Mouse (Mus musculus) thymus, adult 18-20 months (tissue): ENCODE results near the gene Oaz3.

Source experiments
- DNase-seq, 2 experiments: peaks; one replicate each; pipeline ENCODE4 v3.0.0; 2022; ENCODE audit warnings: mixed read lengths in 2 of 2

Oaz3 gene

DNA sequence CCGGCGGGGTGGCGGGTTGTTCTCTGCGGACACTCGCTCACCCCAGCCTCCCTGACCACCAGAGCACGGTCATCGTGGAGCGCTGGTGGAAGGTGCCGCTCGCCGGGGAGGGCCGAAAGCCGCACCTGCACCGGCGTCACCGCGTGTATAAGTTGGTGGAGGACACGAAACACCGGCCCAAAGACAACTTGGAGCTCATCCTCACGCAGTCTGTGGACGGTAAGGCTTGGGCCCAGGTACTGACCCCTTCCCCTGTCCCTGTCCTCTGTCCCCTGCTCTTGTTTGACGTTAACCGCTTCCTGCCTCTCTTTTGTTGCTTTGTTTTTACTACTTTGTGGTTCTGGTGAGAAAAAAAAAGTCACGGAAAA is at the start of gene Oaz3:
Oaz3 (minus strand) TSS at position 319 of the 368 bp plus-strand sequence.
- DNase-seq = no peak

DNA sequence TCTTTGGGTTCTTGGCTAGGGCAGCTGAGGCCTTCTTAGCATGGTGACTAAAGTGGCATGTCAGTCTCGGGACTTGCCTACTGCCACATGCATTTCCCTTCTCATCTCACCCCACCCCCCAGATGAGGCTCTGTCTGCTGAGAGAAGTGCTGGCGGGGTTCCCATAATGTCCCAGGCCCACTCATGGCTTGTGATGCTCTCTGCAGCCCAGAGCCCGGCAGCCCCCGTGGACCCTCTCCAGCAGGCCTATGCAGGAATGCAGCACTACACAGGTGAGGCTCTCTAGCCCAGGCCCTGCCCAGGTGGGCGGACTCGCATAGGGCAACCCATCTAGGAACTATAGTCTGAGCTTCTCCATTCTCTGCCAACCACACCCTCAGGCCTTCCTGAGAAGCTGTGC is 43.9 kb upstream of the Oaz3 start:
- DNase-seq = no peak

DNA sequence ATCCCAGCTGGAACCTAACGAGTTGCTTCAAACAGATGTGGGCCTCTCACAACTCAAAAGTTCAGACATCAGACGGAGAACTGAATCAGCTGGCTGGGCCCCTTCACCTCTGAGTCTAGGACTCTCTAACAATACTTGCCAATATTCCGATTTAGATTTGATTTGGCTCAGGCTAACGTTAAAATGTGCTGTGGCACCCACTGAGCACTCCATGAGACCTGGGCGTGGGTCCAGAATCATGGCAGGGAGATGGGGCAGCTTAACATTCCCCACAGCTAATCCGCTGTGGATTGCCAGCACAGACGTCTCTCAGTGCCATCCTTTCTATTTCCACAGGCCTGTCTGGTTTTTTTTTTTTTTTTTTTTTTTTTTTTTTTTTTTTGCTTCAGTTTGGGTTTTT is 42.2 kb upstream of the Oaz3 start:
- no peak for DNase-seq

DNA sequence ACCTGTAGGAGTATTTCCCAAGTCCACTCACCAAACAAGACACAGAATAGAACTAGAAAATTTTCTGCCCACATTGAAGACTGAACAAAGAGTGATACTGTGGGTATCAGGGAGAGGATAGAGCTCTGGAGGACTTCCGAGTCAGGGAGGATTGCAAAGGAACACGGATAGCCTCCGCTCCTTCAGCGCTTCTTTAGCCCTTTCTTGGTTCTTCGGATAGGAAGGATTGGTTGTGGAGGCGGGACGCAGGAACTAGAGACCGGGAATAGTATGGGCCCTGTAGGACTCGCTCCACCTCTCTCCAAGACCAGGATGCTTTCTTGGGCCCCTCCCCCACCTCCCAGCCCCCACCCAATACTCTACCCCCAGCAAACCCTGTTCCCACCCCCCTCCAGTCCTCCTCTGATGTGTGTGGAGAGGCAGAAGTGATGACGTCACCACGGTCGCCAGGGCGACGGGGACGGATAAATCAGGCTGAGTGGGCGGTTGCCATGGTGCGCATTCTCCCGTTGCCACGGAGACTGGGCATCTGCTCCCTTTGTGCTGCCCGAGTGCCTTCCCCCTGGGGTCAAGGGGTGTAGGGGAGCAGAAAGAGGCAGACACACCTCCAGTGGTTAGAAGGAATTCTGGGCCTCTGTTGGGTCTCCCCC is 40.2 kb upstream of the Oaz3 start:
- peak in 1 of 2 experiments; percentile 14 for DNase-seq

DNA sequence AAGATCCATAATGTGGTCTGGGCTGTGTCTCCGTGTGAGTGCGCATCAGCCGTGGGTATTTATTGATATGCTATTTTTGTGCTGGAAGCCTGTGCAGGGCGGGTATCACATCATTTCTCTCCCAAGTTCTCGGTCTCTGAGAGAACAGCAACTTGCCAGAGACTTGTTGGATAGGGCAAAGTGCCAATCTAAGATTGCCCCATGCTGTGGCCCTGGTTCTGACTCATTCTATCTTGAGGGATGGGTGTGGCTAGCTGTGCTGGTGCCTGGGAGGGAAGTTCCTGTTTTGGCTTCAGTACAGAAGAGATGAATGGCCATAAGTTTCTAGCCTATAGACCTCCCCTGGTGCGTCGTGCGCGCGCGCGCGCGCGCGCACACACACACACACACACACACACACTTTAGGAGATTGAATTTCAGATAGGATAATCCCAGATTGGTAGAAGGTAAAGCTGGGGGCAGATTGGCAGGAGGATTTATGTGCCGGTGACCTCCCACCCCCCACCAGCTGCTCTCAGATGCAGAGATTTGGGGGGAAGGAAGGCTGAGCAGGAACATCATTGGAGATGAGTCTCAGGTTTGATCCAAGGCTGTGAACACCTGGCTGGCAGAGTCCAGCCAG is 39.2 kb upstream of the Oaz3 start:
- DNase-seq = no peak

DNA sequence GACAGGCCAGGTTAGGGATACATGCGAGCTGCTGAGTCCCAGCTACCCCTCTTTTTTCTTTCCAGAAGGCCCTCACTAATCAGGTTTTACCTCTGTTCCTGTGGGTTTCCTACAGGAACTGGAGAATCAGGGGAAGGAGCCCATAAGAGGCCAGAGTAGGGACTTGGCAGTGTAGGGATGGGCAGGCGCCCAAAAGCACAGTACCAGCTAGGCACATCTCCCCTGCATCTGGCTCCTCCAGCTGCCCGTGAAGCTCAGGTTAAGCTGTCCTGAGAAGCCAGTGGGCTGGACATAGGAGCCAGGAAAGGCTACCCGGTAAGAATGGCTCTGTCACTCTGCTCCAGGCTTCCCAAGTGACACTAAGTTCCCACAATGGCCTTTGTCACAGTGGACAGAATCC is 37.7 kb upstream of the Oaz3 start:
- DNase-seq = no peak

DNA sequence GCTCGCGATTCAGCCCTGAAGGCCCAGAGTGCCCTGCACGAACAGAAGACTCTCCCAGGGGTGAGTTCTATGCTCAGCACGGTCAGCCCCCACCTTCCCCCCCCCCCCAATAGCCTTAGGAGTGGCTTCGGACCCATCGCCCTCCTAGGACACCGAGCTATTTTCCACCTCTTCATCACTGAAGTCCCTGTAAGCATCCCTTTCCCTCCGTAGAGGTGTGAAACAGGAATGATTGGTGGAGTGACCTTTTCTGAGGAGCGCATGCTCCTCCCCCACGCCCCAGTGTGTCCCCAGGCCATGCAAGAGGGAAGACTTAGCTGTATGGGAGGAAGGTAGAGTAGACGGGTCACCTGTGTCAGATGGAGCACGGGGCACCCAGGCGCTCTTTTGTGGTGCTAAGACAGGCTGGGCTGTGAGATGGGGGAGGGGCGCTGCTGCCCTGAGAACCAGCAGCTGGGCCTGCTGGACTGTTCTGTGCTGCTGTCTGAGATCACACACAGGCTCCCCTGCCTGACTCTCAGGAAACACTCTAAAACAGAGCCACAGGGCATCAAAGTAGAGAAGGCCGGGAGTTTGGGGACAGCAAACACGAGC is 36.7 kb upstream of the Oaz3 start, which contains the start of gene Riiad1:
Riiad1 (minus strand) TSS at position 51 of the 594 bp plus-strand sequence.
- DNase-seq = no peak

DNA sequence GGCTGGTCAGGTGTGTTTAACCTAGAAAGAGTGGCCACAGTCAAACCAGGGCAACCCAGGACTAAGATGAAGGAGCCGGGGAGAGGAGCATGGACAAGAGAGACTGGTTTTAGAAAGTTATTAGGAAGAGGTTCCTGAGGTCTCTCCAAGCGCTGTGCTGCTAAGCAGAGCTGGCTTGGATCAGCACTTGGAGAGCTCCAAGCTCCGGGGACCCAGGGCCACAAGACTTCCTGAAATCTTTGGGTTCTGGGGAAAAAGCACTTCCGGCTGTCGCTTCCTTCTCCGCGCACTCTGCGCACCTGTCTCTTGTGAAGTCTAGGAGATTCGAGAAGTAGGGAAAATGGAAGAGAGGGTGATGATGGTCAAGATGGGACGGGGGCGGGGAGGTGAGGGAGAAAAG is 35.8 kb upstream of the Oaz3 start:
- no peak for DNase-seq

DNA sequence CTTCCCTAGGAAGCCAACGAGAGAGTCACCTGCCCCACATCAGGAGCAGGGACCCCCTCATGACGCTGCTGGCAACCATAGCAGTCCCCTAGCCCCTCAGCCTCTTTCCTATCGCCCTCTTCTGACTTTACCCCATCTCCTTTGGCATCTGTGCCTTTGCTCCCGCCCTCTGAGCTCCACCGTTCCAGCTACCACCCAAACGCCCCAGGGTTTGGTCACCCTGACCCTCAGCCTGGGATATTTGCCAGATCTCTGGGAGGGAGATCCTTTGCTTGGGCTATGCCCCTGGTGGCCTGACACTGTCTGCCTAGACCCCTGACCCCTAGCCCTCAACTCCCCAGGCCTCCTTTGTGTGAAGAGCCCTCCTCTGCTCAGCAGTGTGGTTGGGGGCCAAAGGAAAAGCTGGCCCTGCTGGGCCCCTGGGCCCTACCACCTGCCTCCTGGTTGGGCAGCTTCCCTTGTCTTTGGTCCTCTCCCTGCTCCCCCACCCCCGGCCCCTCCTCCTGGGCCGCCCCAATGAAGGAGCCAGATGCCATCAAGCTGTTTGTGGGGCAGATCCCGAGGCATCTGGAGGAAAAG is 35.0 kb upstream of the Oaz3 start:
- DNase-seq = no peak

DNA sequence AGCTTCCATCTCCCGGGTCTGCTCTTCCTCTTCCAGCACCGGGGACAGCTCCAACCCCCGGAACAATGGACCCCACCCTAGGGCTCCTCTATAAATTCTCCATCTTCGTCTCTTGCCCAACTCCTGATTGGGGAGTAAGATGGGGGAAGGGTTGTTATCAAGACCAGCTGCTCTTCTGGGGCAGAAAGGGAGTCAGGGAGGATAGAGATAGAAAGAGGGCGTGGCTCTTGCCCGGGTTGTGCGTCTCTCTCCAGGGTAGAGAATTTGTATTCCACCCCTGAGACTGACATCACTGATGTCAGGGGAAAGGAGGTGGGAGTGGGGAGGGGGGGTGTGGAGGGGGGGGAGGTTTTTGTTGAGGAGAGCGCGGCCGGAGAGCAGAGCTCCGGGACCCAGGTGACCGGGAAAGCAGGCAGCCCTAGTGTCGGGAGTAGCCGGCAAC is 34.3 kb upstream of the Oaz3 start, which contains the start of gene Celf3:
Celf3 (plus strand) TSS at position 315 of the 442 bp plus-strand sequence.
- DNase-seq = no peak

DNA sequence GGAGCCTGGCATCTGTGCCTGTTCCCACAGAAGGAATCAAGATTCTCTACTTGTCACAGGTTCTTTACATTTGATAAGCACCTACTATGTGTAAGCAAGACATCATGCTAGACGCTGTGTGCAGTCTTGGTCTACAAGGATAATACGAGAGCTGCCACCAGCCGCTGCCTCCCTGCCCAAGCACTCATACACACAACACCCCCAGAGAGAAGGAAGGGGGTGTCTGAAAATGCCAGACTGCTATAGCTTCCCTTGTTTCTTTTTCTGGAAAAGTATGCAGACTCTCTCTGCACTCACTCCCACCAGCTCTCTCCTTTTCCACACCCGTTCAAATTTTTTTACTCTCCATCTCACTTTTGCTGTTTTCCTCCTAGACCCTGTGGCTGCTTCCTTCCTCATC is 33.7 kb upstream of the Oaz3 start:
- DNase-seq = no peak

DNA sequence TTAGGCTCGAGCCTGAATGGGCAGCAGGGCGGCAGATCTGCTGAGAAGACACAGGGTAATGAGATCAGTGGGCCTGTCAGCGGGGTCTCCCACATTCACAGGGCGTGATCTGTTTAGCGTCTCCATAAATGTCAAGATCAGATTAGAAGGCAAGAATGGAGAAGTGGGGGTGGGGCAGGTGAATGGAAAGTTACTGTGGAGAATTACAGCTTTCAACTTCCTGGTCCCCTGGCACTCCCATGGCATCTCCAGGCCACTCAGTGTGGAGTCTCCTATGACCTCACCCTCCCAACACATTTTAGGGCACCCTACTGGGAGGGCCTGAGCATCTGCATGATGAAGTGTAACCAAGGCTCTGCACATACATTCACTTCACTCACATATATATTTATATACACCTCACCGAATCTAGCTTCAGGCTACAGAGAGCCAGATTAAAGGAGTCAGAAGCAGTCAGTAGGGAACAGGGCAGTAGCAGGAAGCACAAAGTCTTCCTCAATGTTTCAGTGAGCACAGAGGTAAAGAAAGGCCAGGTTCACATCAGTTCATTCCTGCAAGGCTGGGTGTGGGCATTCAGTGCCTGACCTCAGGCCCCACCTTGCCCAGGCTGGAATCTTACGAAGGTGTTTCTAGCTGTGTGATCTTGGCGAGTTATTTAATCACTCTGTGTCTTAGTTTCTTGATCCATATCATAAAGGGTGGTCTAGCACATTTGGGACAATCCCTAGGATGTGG is 32.8 kb upstream of the Oaz3 start:
- DNase-seq = no peak

DNA sequence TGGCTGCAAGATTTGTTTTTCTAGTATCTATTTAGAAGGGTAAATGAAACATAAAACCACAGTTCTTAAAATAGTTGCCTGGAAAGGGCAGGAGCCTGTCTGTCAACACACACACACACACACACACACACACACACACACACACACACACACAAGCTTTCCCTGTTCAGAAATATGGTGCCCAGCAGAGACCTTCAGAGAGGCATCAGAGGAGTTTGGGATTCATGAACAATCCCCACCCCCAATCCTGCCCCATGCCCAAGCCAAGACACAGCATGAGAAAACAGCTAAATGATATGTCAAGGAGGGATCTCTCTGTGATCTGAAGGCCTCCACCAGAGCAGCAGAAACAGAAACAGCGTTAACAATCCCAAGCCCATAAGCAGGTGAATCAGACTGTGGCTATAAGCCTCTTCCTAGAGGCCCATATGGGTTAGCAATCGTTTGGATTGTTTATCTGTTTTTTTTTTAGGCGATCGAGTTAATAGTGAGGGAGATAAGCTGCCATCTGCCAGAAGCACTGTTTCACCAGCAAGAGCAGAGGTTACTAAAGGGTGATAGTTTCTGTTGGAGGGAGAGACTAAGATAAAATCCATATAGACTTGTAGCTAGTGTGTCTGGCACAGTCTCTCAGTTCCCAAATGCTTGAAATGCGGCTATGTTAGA is 30.0 kb upstream of the Oaz3 start:
- DNase-seq = no peak

DNA sequence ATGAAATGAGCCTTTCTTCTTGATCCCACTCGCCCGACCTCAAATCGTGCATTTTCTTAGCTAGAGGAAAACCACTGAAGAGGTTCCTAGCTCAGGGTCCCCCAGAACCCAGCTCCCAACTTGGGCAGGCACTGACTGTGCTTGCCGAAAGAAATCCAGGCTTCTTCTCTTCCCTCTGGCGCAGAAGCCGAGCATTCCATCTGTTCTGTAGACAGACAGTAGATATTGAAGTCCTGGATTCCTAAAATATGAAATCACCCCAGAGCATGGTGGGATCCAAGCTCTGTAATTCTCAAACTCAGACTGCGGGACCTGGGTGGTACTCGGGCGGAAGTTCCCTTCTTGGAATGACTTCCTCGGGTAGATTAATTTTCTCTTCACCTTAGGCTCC is 29.4 kb upstream of the Oaz3 start:
- DNase-seq = no peak

DNA sequence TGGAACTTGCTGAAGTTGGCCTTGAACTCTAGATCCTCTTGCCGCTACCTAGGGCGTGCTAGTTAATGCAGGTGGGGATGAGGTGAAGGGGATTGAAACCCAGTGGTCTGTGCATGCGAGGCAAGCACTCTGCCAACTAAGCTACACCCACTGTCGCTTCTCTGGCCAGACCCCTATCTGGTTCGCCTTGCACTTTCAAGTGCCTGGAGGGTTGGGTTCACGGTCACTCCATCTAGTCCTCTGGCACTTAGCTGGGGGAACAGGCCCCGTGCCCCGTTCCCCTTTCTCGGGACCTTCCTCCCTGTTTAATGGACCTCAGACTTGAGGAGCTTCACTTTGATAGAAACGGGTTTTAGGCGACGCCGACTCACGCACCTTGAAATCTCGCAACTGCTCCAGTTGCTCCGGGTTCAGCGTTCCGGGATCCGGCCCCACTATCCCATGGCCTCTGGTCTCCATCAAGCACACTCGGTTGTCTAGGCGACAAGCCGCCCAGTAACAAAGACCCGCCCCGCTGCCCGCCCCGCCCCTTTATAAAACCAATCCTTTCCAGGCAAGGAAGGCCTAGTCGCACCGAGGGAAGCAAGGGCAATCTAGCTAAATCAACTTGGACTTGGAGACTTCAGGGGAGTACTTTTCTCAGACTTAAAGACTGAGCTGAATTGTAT is 28.9 kb upstream of the Oaz3 start:
- DNase-seq = no peak

DNA sequence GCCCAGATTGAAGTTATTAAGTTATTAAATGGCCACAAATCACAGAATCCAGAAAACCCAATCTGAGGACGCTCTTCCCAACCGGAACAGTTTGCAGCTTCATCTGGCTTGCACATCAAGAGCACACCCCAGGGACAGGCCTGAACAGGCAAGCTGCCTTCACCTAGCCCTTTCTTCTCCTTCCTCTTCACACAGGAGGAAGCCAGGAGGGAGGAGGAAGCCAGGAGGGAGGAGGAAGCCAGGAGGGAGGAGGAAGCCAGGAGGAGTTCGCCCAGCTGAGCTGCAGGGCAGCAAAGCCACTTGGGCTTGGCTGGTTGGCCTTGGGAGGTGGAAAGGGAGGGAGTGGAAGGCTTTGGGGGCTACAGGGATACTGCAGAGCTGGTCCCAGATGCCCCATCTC is 25.2 kb upstream of the Oaz3 start:
- no peak for DNase-seq

DNA sequence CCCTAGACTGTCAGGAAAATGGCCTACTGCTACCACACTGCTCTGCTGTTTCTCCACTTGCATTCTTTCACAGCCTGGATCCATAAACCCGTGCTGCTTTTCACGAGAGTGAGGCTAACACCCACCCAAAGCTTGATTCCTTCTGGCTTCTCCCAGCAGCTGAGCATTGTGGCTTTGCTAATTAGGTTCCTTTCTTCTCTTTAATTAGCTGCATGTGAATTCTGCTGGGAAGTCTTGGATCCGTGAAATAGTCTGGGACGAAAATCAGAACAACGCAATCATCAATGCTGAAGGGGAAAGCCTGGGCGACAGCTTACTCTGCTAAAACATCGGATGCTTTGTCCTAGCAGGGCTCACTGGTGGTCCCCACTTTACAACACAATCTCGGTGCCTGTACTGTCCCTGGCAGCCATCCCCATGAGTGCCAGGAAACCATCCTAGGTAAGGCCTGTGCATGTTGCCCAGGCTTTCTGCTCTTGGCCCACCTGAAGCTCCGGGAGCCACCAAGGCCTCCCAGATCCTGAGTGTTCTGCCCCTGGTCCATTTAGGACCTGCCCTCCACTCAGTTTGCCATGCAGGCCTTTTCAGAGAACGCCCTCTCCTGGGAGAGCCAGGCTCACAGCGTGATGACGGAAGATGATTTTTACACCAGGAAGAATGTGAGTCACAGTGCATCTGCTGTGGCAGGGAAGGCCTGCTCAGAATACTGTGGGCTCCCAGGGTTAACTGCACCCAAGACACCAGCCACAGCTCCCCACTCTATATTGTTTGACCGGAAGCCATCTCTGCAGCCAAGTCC is 22.1 kb upstream of the Oaz3 start:
- no peak for DNase-seq

DNA sequence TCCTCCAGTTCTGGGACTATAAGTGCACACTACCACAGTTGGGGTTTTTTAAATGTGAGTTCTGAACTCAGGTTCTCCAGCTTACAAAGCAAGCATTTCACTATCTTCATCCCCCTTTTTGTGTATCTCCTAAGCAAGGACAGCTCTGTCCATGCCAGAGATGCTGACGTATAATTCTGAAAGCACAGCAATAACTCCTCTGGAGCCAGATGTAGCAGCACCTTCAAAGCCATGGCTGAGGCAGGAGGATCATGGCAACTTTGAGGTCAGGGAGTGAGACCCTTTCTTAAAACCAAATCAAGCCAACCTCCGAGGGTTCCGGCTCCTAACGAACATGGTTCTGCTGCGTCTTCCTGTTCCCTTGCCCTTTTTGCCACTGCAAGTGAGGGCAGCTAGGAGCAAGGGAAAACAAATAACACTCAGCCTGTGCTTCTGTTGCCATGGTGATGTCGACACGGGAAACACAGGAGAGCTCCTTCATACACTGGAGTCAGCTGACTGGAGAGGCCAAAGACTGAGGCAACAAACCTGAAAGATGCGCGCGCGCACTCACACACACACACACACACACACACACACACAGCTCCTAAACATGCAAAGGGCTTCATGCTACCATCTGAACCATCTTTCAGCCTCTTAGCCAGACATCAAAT is 20.3 kb upstream of the Oaz3 start:
- DNase-seq = no peak

DNA sequence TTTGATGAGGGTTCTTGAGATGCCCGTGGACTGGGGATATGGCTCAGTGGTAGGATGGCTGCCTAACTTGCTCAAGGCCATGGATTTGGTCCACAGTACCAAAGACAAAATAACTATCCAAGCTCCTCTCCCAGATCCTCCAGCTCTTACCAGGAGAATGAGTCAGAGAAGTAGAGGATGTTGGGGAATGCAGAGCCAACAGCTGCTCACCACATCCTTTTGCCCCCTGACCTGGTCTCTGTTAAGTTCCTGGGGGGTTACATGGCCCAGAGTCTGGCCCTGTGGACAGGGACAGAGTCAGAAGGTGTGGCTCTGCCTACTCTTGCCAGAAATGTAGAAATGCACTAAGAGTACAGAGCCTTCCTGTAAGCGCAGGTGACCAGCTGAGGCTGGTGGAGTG is 16.1 kb upstream of the Oaz3 start:
- no peak for DNase-seq

DNA sequence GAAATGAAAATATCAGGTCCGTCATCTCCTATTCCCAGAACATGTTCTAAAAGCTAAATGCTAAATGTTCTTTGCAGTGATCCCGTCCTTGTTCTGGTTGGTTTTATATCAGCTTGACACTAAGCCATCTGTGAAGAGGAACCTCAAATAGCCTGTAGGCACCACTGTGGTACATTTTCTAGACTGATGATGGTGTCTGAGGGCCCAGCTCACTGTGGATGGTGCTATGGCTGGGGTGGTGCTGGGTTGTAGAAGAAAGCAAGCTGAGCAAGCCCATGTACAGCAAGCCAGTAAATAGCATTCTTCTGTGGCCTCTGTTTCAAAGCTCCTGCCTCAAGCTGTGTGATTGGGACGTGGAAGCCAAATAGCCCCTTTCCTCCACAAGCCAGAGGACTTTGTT is 13.3 kb upstream of the Oaz3 start:
- no peak for DNase-seq

DNA sequence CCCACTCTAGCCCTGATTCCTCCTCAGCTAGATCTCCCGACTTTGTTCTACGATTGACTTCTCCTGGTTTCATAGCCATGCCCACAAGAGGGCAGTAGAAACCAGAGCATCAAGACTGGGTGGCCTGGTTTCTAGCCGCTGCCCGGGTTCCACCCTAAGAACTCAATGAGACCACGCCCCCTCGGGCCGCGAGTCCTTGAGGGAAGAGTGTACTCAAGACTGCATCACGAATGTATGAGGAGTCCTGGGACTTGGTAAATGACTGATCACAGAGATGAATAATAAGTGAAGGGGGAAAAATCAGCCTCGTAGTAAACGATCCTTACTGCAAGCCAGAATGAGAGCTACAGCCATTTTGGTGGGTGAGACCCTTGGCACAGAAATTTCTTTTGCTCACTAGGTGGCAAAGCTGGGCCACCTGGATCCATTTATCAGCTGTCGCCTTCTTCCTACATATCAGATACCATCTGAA is 12.8 kb upstream of the Oaz3 start:
- DNase-seq = peak; percentile 50 to 64
